Mouse (Mus musculus) megakaryocyte, embryonic 14.5 days (primary cell): ENCODE results near the gene Cyp2d12.
"Not testable (repeated sequence)": the region's sequence is repeated elsewhere in the genome, so short reads cannot be mapped to it uniquely, and the experiment has no call there.

Source experiments
- FLI1 ChIP-seq: IDR thresholded peaks from 2 replicates; pipeline ENCODE4 v1.6.1; 2012; ENCODE audit warnings: low read length, inconsistent platforms, mixed read lengths
- GATA1 ChIP-seq: IDR thresholded peaks from 3 replicates; pipeline ENCODE4 v1.6.1; 2012; ENCODE audit warnings: mixed read lengths, low read length, inconsistent platforms, borderline replicate concordance

GRCm38 (mm10) chr15:82544561-82544960, 10.3 kb upstream of the Cyp2d12 start:
- TF ChIP-seq GATA1, FLI1: not testable (repeated sequence)
